Mouse (Mus musculus): Measurements from ENCODE around the gene Slc7a11.

- TF ChIP-seq CTCF (IDR thresholded peaks at IDR 0.05; ENCODE audit: control insufficient read depth, insufficient read depth, low read length) = no peak
- TF ChIP-seq POLR2A (IDR thresholded peaks at IDR 0.05; ENCODE audit: borderline replicate concordance, control insufficient read depth, low read depth, low read length) = no peak
Measured at GRCm38 (mm10) chr3:49870786-49871185, 572.6 kb downstream of the Slc7a11 start.

Measured in bone marrow, adult 2 months (tissue).